Mouse (Mus musculus) frontal cortex, adult 2 months (tissue): ENCODE measurements around the gene Stat2. TPM values are rescaled to one million over a fixed set of nuclear protein-coding genes. Genes with fewer than 3 reads are reported as not detected.
"Not testable (repeated sequence)": the region's sequence is repeated elsewhere in the genome, so short reads cannot be mapped to it uniquely, and the experiment has no call there.

Experiments
- DNase-seq, 2 experiments: peaks; one replicate each; pipeline ENCODE4 v3.0.0; 2022; ENCODE audit warnings: low spot score in 1 of 2; ENCODE audit errors: extremely low spot score in 1 of 2
- polyA plus RNA-seq: library from polyadenylated mRNA; depleted of rRNA; stranded (reverse); fragments of >200 nt; gene quantifications from 2 replicates; pipeline ENCODE4 v1.2.3, GENCODE M21; 2012

Stat2 gene
- polyA plus RNA-seq, 1 experiment = 33.3 TPM

DNA sequence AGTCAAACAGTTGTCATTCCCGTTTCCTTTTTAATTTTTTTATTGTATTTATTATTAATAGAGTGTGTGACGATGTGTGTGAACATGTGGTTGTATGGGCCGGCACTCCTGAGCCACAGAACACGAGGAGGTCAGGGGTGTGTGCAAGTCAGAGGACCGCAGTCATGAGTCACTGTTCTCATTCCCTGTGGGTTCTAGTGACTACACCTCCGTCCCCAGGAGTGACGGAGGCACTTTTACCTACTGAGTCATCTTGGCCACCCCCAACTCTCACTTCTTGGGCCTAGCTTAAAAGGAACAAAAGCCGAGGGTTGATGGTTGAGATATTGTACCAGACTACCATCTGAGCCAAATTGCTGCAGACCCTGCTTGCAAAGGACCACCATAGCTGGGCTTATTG is 14.0 kb upstream of the Stat2 start:
- DNase-seq = peak in 1 of 2 experiments; percentile 42

DNA sequence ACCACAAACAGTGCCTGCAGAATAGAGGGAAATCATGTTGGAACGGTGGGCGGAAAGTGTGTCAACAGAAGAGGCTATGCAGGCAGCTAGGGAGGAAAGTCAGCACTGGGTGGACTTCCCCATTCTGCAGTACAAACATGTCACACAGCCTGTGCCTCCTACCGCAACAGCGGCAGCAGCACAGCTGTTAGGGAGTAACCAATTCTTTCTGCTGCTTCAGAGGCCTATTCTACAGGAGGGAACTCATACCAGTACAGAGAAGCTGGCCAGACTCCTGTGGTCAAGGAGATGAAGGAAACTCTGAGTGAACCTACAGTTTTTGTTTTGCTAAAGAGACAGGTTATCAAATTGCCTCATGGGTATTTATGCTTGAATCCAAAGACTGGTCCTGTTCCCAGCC is 11.4 kb upstream of the Stat2 start:
- DNase-seq = no peak

DNA sequence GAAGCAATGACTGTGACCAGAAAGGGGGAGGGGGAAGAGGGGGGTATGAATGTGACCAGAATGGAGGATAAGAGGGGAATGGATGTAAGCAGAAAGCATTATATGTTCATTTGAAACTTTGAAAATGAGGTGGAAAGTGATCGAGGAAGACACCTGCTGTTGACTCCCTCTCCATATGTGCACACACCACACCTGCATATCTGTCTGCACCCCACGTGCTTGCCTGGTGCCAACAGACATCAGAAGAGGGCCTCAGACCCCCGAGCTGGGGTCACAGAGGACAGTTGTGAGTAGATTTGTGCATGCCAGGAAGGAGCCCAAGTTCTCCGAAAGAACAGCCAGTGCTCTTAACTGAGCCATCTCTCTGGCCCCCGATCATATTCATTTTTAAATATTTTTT is 10.4 kb upstream of the Stat2 start:
- DNase-seq = no peak

DNA sequence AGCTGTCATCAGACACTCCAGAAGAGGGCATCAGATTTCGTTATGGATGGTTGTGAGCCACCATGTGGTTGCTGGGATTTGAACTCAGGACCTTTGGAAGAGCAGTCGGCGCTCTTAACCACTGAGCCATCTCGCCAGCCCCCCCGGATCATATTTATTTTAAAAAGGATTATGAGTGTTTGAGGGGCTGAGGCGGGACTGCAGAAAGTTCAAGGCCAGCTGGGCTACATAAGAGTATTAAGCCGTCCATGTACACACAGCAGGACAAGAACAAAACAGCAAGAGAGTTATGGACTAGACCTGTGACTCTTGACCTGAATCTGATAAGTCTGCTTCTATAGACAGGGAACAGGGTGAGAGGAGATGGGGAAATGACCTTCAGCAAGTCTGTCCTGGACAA is 10.0 kb upstream of the Stat2 start:
- DNase-seq = not testable (repeated sequence)

DNA sequence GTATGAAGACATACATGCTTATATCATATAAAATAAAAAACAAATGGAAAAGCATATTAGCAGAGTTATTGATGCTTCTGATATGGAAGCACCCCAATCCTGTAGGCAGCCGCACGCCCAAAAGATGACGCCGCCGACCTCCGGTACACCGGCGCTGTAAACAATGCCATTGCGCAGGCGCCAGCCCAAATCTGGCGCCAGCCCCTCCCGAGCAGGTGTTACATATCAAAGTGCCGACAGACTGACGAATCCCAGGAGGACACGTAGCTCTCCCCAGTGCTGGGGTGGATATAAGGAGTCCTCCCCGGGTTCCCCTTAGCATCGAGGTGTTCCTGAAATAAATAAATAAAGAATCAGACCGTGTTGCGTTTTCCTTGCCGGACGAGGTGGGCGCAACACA is 8.1 kb upstream of the Stat2 start:
- no peak for DNase-seq

DNA sequence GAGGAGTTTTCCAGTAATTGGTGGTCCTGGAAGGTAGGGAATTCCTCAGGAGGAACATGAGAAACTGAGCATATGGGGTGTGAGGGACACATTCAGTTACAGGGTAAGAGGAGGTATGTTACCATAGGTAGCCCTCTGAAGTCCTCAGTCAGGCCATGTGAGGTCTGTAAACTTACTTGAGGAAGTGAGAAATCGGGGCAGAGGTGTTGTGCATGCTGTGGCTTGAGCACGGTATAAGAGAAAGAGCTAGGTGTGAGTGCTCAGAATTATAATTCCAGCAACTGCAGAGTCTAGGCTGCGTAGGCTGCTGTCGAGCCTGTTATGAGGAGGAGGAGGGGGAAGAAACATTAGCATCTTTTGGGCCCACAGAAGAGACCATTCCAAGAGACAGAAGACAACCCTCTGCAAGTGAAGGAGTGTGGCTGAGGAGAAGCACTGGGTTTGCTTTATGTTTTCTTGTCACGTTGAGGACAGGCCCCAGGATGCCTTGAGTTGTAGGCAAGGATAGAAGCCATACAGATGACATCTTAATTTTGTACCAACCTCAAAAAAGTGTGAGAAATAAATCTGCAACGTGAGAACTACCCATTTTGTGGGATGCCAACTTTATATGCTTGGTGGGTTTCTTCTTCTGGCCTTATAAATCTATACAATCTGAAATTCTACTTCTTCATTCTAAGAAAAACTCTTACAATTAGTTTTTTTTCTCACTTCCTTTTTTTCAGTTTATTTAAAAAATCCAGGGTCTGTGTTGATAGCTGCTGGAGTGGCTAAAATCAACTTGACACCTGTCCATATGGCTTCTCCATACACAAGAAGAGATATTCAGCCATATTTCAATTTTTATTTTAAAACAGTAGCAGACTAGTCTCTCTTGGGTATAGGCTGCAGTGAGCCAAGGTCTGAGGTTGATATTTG is 6.7 kb upstream of the Stat2 start:
- DNase-seq = peak in 1 of 2 experiments; percentile 33

DNA sequence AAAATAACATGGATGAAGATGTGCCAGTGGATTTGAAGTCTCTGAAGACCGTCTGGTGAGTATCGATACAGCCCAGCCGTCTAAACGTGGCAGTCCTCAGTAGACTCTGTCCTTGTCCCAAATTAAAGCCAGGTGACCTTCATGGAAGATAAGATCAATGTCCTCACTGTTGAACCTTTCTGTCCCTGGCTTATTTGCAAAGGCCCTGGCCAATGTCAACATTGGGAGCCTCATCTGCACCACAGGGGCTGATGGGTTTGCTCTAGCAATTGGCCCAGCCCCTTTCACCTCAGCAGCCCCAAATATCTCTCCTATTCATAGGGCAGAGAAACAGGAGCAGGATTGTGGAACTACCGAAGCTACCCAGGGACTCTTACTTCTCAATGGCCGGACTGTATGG is 2.0 kb upstream of the Stat2 start, which contains the start of gene Apof:
Gene Apof (plus strand): TSS at position 301 of the 400 bp plus-strand sequence.
- no peak for DNase-seq

DNA sequence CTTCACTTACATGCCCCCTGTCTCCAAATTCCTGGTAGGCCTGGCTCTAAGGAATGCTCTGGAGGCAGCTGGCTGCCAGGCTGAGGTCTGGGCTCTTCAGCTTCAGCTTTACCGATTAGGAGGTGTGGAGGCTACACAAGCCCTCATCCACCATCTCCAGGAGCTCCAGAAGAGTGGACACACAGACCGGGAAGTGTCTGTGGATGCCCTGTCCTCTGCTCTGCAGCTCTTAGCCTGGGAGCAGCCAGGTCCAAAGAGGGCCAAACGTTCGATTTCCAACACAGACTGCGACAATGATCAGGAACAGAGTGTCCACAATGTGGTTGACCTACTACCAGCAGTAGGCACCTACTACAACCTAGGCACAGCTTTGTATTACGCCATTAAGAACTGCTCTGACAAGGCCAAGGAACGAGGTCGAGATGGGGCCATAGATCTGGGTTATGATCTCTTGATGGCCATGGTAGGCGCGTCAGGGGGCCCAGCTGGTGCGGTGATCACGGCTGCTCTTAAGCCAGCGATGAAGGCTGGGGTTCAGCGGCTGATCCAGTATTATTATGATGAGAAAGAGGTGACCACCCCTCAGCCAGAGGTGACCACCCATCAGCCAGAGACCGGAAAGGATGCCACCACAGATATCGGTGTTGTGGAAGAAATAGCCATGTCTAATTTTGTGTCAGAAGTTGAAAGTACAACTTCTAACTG is 1.0 kb upstream of the Stat2 start:
- no peak for DNase-seq

DNA sequence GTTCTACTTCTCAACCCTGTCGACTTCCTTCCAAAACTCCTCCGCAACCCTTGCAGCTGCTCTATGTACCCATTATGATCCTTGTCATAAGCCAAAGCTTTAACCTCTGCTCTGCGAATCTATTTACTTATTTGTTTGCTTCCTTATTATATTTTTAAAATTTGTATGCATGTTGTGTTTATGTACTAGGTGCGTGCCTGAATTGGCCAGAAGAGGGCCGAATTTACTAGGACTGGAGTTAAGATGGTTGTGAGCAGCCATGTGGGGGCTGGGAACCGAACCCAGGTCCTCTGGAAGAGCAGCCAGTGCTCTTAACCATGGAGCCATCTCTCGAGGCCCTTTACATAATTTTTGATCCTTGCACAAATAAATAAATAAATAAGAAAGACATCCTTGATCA is 507 bp downstream of the Stat2 start:
- DNase-seq = no peak

DNA sequence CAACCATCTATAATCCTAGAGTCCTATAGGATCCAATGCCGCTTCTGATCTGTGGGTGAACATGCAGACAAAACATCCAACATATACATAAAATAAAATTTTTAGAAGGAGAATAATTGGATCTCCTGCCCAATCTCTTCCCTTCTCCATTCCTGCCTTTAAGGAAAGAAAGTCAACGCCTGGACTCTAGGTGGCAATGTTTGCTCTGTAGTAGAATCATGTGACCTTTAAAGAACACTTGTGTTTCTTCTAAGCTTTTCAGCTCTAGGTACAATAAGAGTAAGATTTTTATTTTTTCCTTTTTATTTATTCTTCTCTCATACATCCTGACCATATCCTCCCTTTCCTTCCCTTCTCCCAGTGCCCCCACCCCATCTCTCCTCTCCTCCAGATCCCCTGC is 1.5 kb downstream of the Stat2 start:
- DNase-seq = no peak

DNA sequence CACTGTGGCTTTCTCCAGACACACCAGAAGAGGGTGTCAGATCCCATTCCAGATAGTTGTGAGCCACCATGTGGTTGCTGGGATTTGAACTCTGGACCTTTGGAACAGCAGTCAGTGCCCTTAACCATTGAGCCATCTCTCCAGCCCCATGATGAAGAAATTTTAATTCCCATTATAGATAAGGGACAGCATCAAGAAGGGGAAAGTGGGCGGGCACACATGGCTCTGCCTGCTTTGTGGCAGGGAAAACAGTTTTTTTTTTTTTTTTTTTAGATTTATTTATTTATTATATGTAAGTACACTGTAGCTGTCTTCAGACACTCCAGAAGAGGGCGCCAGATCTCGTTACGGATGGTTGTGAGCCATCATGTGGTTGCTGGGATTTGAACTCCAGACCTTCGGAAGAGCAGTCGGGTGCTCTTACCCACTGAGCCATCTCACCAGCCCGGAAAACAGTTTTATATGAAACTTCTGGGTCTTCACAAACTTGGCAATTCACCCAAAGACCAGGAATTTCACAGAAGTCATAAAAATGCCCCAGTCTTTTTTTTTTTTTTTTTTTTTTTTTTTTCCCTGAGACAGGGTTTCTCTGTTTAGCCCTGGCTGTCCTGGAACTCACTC is 2.6 kb downstream of the Stat2 start:
- DNase-seq = not testable (repeated sequence)

DNA sequence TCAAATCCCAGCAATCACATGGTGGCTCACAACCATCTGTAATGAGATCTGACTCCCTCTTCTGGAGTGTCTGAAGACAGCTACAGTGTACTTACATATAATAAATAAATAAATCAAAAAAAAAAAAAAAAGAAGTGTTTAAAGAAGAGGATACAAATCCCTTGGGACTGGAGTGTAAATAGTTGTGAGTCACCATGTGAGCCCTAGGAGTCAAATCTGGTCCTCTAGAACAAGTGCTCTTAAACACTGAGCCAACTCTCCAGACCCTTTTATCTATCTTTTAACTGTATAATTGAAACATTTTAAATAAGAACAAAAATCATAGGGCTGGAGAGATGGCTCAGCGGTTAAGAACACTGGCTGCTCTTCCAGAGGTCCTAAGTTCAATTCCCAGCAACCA is 5.0 kb downstream of the Stat2 start:
- DNase-seq = not testable (repeated sequence)

DNA sequence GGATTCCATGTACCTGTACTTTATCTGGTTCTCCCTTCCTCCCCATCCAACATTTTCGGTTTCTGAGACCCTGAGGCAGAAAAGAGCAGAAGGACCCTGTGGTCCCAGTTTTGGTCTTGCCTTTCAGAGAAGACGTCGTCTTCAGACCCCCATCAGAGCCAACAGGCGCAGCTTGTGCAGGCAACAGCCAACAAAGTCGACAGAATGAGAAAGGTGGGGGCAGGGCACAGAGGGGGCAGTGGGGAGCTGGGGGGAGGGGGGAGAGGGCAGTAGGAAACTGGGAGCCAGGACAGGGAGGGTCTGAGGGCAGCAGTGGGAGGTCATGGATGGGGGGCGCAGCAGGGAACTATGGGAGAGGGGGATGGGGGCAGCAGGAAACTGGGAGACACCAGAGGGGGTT is 7.8 kb downstream of the Stat2 start:
- DNase-seq = no peak

DNA sequence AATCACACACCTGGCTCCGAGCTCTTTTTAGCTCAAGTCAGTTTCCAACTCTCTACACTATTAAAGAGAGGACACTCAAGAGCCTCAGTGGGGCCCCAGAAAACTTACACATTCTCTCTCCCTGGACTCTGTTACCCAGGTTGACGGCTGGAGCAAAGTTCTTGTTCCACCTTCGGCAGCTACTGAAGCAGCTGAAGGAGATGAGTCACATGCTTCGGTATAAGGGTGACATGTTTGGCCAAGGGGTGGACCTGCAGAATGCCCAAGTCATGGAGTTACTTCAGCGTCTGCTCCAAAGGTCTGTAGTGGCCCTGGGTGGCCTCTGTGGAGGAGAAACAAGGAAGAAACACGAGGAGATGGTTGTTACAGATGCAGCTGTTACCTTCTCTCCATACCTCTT is 10.6 kb downstream of the Stat2 start:
- no peak for DNase-seq

DNA sequence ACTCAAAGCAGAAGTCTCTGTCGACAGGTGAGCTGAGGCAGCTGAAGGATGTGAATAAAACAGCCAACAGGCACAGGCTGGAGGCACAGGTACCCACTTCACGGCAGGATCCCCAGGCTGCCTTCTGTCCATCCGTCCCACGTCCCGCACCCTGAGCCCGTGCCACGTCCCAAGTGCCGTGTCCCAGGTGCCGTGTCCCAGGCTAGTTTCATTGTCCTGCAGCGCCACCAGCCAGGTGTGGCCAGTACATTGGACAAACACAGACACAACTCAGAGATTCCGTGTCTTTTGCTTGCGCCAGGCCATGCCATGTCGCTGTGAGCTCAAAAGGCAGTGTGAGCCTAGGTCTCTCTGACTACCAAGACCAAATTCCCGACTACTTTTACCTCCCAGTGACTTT is 11.3 kb downstream of the Stat2 start:
- DNase-seq = no peak

DNA sequence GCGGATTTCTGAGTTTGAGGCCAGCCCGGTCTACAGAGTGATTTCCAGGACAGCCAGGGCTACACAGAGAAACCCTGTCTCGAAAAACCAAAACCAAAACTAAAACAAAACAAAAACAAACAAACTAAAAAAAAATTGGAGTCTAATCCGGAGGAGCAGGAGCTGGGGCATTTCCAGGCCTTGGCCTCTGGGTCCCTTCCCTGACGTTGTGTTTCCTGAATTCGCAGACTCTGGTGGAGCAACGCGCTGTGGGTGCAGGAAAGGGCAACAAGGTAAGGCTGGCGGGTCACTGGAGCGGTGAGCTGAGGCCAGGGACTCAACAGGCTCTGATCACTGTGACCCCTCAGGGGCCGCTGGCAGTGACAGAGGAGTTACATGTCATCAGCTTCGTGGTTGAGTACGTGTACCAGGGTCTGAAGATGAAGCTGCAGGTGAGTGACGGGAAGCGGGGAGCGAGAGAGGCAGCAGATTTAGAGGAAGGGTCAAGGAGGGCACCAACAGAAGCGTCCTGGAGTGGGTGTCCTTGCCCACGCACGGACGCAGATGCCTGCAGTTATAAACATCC is 12.6 kb downstream of the Stat2 start:
- DNase-seq = no peak

DNA sequence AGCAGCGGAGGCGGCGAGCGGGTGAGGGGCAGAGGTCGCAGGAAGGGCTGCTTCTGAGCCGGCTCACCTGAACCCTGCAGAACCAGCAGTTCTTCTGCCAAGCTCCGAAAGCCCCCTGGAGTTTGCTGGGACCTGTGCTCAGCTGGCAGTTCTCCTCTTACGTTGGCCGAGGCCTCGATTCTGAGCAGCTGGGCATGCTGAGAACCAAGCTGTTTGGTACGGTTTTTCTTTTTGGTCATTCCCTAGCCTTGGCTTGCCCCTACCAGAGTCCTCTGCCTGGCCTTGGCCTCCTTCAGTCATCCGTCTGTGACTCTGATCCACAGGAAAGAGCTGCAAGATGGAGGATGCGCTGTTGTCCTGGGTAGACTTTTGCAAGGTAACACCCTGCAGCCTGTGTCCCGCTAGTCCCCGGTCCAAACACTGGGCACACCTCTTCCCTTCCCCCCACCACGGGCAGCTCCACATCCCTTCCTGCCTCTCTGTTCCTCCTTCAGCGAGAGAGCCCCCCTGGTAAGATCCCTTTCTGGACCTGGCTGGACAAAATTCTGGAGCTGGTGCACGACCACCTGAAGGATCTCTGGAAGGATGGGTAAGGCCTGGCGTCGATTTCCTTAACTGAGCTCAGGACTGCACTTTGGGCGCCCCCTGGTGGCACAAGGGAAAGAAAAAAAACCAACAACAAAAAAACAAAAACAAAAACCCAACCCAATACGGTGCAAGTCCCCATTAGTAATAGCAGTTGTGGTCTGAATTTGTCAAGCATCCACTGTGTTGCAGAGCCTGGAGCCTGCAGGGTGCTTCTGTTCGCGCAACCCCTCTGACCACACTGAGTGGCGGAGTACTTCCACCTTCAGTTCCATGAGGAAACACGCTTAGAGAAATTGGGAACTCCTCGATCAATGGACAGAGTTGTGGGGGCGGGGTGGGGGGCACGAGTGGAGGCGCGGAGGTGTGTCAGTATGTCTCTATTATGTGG is 13.5 kb downstream of the Stat2 start:
- peak in 1 of 2 experiments; percentile 76 for DNase-seq

DNA sequence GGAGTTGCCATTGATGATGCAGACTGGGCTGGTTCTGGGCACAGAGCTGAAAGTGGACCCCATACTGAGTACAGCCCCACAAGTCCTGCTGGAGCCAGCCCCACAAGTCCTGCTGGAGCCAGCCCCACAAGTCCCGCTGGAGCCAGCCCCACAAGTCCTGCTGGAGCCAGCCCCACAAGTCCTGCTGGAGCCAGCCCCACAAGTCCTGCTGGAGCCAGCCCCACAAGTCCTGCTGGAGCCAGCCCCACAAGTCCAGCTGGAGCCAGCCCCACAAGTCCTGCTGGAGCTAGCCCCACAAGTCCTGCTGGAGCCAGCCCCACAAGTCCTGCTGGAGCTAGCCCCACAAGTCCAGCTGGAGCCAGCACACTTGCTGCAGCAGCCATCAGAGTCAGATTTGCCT is 20.2 kb downstream of the Stat2 start:
- DNase-seq = not testable (repeated sequence)

DNA sequence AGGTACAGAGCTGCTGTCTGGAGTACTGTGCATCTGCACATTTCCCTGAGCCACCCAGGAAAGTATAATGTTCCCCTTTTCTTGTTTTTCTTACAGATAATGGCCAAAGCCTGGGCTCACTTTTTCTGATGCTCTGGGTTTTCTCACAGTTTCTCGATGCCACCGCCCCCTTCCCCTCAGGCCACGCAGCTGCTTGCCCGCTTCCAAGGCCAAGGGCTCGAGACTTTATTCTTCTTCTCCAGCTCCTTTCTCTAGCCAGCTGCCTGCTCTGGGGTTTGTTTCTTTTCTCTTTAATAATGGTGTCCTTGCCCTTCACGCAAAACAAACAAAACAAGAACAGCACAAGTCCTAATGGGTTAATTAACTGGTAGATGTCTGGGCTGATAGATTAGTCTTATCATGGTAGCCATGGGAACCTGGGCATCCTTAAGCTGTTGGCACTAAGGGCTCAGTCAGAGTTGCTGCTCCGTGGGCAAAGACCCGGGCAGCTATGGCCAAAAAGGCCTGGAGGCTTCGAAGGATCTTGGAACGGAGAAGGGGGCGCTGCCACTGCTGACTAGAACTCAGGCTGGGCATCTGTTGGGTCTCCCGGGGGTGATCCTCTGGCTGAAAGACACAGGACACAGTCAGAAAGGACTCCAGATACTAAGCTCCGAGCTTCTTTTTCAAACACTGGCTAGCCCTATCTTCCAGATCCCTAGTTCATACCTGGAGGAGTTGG is 26.2 kb downstream of the Stat2 start:
- no peak for DNase-seq
